Mouse (Mus musculus) limb, embryonic 14.5 days (tissue): ENCODE measurements around the gene Dstyk. TPM values are rescaled to one million over a fixed set of nuclear protein-coding genes. Genes with fewer than 3 reads are reported as not detected.

Source experiments
- ATAC-seq: fragments of 200-750 bp; cut with Nextera tagmentation; 2 replicates; pipeline ENCODE4 v1.8.0; 2017; ENCODE audit warnings: low read depth, moderate number of reproducible peaks, moderate TSS enrichment; ENCODE audit not compliant: low FRiP score
- DNase-seq: peaks from one replicate; pipeline ENCODE4 v3.0.0-alpha.2; 2015; ENCODE audit warnings: low spot score
- H3K27ac ChIP-seq: fragments of 300-500 bp; sonication (generic); replicated peaks from 2 replicates; pipeline ENCODE4 v1.5.1; 2014; ENCODE audit warnings: low read depth, mild to moderate bottlenecking, low read length, moderate library complexity, mixed read lengths
- H3K27me3 ChIP-seq: fragments of 300-500 bp; sonication (generic); 2 replicates; pipeline ENCODE4 v1.6.1; 2014; ENCODE audit warnings: low read length, mixed read lengths; ENCODE audit not compliant: control insufficient read depth, insufficient read depth
- H3K36me3 ChIP-seq: fragments of 300-500 bp; sonication (generic); 2 replicates; pipeline ENCODE4 v1.6.1; 2014; ENCODE audit warnings: mild to moderate bottlenecking, low read length, moderate library complexity, mixed read lengths; ENCODE audit not compliant: control insufficient read depth, insufficient read depth
- H3K4me1 ChIP-seq: fragments of 300-500 bp; sonication (generic); 2 replicates; pipeline ENCODE4 v1.6.1; 2014; ENCODE audit warnings: antibody characterized with exemption, low read length, mixed read lengths; ENCODE audit not compliant: control insufficient read depth, insufficient read depth
- H3K4me2 ChIP-seq: fragments of 300-500 bp; sonication (generic); replicated peaks from 2 replicates; pipeline ENCODE4 v1.6.1; 2014; ENCODE audit warnings: low read depth, mild to moderate bottlenecking, low read length, moderate library complexity; ENCODE audit not compliant: severe bottlenecking
- H3K4me3 ChIP-seq: fragments of 300-500 bp; sonication (generic); replicated peaks from 2 replicates; pipeline ENCODE4 v1.5.1; 2014; ENCODE audit warnings: low read length
- H3K9ac ChIP-seq: fragments of 300-500 bp; sonication (generic); 2 replicates; pipeline ENCODE4 v1.6.1; 2014; ENCODE audit warnings: mild to moderate bottlenecking, low read depth, low read length, moderate library complexity; ENCODE audit not compliant: severe bottlenecking
- H3K9me3 ChIP-seq: fragments of 300-500 bp; sonication (generic); 2 replicates; pipeline ENCODE4 v1.6.1; 2016; ENCODE audit warnings: low read length; ENCODE audit not compliant: control insufficient read depth
- POLR2A ChIP-seq: fragments of 200-500 bp; IDR thresholded peaks from 2 replicates; pipeline ENCODE4 v1.8.0; 2012; ENCODE audit warnings: inconsistent platforms, mild to moderate bottlenecking, moderate library complexity, borderline replicate concordance; ENCODE audit not compliant: insufficient read depth, insufficient read length; ENCODE audit errors: extremely low read depth
- WGBS: fragments of 180-500 bp; shearing (Covaris S2); extraction: QIAGEN DNeasy Blood & Tissue Kit; methylation state at CpG from one replicate; pipeline ENCODE4 v1.1.7; 2014; 5-methylcytosine and 5-hydroxymethylcytosine counted together
- polyA plus RNA-seq, 2 experiments: library from polyadenylated mRNA; depleted of rRNA in 1 of 2; stranded (reverse) in 1 of 2; unstranded in 1 of 2; fragments of >200 nt; fragmentation: Nextera tagmentation in 1 of 2; extraction: Ambion mirVana in 1 of 2; gene quantifications; 2 replicates each; pipeline versions ENCODE4 v1.2.1 to v1.2.3; 2012 to 2014

The Dstyk gene
- polyA plus RNA-seq, 2 experiments = 17.1 to 18.3 TPM

DNA sequence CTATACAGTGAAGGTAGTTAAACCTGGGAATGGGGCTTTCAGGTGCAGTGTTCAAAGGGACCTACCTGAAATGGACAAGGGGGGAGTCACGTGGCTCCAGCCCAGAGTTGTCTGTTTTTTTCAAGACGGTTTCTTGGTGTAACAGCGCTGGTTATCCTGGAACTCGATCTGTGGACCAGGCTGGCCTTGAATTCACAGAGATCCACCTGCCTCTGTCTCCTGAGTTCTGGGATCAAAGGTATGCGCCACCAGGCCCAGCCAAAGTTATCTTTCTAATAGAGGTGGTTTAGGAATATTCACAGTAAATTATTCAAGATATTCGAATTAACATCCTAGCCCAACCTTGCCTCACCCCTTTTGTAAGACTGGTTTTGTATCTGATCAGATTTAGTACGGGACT, 89.3 kb downstream of the Dstyk start:
- Histone ChIP-seq H3K9ac (no peak overlapping the region), H3K4me1 (0 out of 2 replicates have a peak, but pooled peaks cover 2% of the 10 kb centered on the region), H3K27ac (no peak overlapping the region), H3K4me2 (no peak overlapping the region), H3K4me3 (no peak overlapping the region), H3K36me3 (peaks cover 61% of the 10 kb centered on the region), H3K27me3 (no peaks in the 10 kb centered on the region), H3K9me3 (no peaks in the 10 kb centered on the region)
- DNase-seq (no peak), ATAC-seq (no peak)
- 94% methylated on average over 7 of the region's 7 CpGs for WGBS
- no peak for TF ChIP-seq POLR2A

DNA sequence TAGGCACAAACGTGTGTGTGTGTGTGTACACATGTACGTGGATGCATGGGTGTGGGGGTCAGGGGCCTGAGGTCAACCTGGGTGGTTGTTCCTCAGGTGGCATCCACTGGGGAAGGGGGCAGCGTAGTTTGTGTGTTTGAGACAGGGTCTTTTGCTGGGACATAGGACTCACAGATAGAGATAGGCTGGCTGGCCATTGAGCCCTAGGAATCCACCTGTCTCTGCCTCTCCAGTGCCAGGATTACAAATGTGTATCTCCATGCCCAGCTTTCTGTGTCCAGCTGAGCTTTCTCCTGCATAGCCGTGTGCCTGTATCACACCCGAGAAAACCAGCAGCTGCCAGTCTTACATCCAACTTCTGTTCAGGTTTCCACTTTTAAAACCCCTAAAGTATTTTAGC, 92.4 kb downstream of the Dstyk start:
- no peak for TF ChIP-seq POLR2A
- no peaks in the 10 kb centered on the region for H3K9me3 ChIP-seq
- no peak overlapping the region for H3K4me2 ChIP-seq
- no peak overlapping the region for H3K27ac ChIP-seq
- 0 out of 2 replicates have a peak, but pooled peaks cover 5% of the 10 kb centered on the region for H3K4me1 ChIP-seq
- no peak overlapping the region for H3K4me3 ChIP-seq
- DNase-seq = no peak
- no peak for ATAC-seq
- H3K27me3 ChIP-seq = no peaks in the 10 kb centered on the region
- H3K36me3 ChIP-seq = peaks cover 39% of the 10 kb centered on the region
- 83% methylated on average over 5 of the region's 5 CpGs for WGBS
- H3K9ac ChIP-seq = no peak overlapping the region

DNA sequence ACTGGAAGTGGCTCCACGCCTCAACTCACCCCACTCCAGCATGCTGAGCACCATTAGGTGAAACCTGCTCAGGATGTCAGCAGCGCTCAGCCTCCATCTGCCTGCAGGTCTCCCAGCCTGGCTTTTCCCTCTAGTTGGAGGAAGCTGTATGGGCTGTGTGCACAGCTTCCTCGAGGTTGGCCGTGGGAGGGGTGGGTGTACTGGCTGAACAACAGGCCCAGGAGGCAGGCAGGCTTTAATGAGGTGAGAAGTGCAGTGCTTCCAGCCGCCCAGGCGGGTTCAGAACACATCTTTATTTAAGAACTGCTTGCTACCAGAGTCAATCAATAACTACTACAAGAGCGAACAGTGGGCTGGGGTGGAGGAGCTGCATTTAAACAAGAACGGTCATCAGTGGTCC, 94.2 kb downstream of the Dstyk start:
- Histone ChIP-seq H3K27ac (no peak overlapping the region), H3K4me3 (no peak overlapping the region), H3K36me3 (peaks cover 23% of the 10 kb centered on the region), H3K4me1 (0 out of 2 replicates have a peak, but pooled peaks cover 5% of the 10 kb centered on the region), H3K9ac (no peak overlapping the region), H3K9me3 (no peaks in the 10 kb centered on the region), H3K27me3 (no peaks in the 10 kb centered on the region), H3K4me2 (no peak overlapping the region)
- ATAC-seq (peak; percentile 44), DNase-seq (no peak)
- no peak for TF ChIP-seq POLR2A
- WGBS = 25% methylated on average over 8 of the region's 8 CpGs

DNA sequence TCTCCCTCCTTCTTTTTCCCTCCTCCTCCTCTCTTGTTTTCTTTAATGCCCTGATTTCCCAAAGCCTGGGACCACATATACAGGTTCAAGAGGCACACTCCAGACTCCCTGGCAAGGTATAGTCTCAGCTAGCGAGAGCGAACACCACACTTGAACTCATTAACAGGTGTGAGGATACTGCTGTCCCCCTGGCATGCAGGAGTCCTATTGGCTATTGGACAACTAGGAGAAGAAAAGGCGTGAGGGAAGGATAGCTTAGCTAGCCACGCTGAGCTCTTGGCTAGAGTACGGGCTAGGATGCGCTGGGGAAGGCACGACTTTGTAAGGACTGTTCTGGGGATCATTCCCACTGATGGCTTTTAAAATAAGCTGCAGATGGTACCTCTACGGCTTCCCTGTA, 94.8 kb downstream of the Dstyk start:
- Histone ChIP-seq H3K9ac (no peak overlapping the region), H3K36me3 (peaks cover 17% of the 10 kb centered on the region), H3K9me3 (no peaks in the 10 kb centered on the region), H3K27me3 (no peaks in the 10 kb centered on the region), H3K4me1 (0 out of 2 replicates have a peak, but pooled peaks cover 5% of the 10 kb centered on the region), H3K4me2 (no peak overlapping the region), H3K4me3 (no peak overlapping the region), H3K27ac (no peak overlapping the region)
- no peak for ATAC-seq
- no peak for TF ChIP-seq POLR2A
- 76% methylated on average over 8 of the region's 8 CpGs for WGBS
- DNase-seq = no peak

DNA sequence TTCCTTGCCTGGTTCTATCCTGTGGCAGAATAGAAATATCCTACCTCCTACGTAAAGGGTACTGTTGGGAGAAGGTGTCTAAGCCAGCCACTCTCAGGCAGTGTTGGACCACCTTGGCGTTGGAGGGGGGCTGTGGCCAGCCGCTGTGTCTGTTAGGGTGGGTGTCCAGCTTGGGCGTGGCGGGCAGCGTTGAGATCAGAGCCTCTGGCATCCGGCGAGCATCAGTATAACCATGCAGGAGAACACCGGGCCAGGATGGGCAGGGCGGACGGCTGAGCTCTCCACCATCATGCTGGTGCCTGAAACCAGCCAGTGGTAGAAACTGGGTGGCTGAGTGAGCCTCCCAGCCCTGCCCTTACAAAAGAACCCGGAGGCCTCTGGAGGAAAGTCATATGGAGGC, 98.0 kb downstream of the Dstyk start:
- DNase-seq = no peak
- H3K4me2 ChIP-seq = no peak overlapping the region
- WGBS = 92% methylated on average over 12 of the region's 12 CpGs

More for the DNA sequence above, 98.0 kb downstream of the Dstyk start:
- Histone ChIP-seq H3K27me3 (no peaks in the 10 kb centered on the region), H3K4me1 (0 out of 2 replicates have a peak, but pooled peaks cover 5% of the 10 kb centered on the region), H3K36me3 (no peaks in the 10 kb centered on the region), H3K27ac (no peak overlapping the region), H3K4me3 (no peak overlapping the region), H3K9me3 (no peaks in the 10 kb centered on the region), H3K9ac (no peak overlapping the region)
- no peak for ATAC-seq
- no peak for TF ChIP-seq POLR2A

Other genes starting within 250 kb of the Dstyk start
- 0.94 and 1.3 TPM in 2 replicates for gene Lemd1, start 226.1 kb upstream of the Dstyk start, polyA plus RNA-seq (2012; rRNA removed)
- gene Lemd1, start 226.1 kb upstream of the Dstyk start, polyA plus RNA-seq (2014; fragmentation: Nextera tagmentation; extraction: Ambion mirVana) = 0.72 and 0.91 TPM in 2 replicates
- gene AC124108.1, start 226.1 kb upstream of the Dstyk start, polyA plus RNA-seq (2012; rRNA removed) = 0.80 and 0.81 TPM in 2 replicates
- 0.14 and 0.17 TPM in 2 replicates for gene AC124108.1, start 226.1 kb upstream of the Dstyk start, polyA plus RNA-seq (2014; fragmentation: Nextera tagmentation; extraction: Ambion mirVana)
- gene Gm10188, start 187.8 kb upstream of the Dstyk start, polyA plus RNA-seq (2012; rRNA removed) = not detected in 2 replicates
- not detected in 2 replicates for gene Gm10188, start 187.8 kb upstream of the Dstyk start, polyA plus RNA-seq (2014; fragmentation: Nextera tagmentation; extraction: Ambion mirVana)
- 0.10 and 0.12 TPM in 2 replicates for gene Klhdc8a, start 118.9 kb upstream of the Dstyk start, polyA plus RNA-seq (2012; rRNA removed)
- gene Klhdc8a, start 118.9 kb upstream of the Dstyk start, polyA plus RNA-seq (2014; fragmentation: Nextera tagmentation; extraction: Ambion mirVana) = 0.07 and 0.19 TPM in 2 replicates
- 1.7 and 2.2 TPM in 2 replicates for gene Nuak2, start 101.4 kb upstream of the Dstyk start, polyA plus RNA-seq (2012; rRNA removed)
- 3.3 and 3.4 TPM in 2 replicates for gene Nuak2, start 101.4 kb upstream of the Dstyk start, polyA plus RNA-seq (2014; fragmentation: Nextera tagmentation; extraction: Ambion mirVana)
- 18.0 and 24.2 TPM in 2 replicates for gene Tmcc2, start 26.3 kb upstream of the Dstyk start, polyA plus RNA-seq (2012; rRNA removed)
- 9.1 and 9.3 TPM in 2 replicates for gene Tmcc2, start 26.3 kb upstream of the Dstyk start, polyA plus RNA-seq (2014; fragmentation: Nextera tagmentation; extraction: Ambion mirVana)
- gene Rbbp5, start 59.8 kb downstream of the Dstyk start, polyA plus RNA-seq (2012; rRNA removed) = 43.6 and 48.1 TPM in 2 replicates
- 37.4 and 43.6 TPM in 2 replicates for gene Rbbp5, start 59.8 kb downstream of the Dstyk start, polyA plus RNA-seq (2014; fragmentation: Nextera tagmentation; extraction: Ambion mirVana)
- gene Tmem81, start 88.7 kb downstream of the Dstyk start, polyA plus RNA-seq (2012; rRNA removed) = 3.1 and 3.5 TPM in 2 replicates
- 1.8 and 2.1 TPM in 2 replicates for gene Tmem81, start 88.7 kb downstream of the Dstyk start, polyA plus RNA-seq (2014; fragmentation: Nextera tagmentation; extraction: Ambion mirVana)
- gene Cntn2, start 125.7 kb downstream of the Dstyk start, polyA plus RNA-seq (2012; rRNA removed) = 1.1 TPM in 2 replicates
- gene Cntn2, start 125.7 kb downstream of the Dstyk start, polyA plus RNA-seq (2014; fragmentation: Nextera tagmentation; extraction: Ambion mirVana) = 0.84 and 1.2 TPM in 2 replicates